Mouse (Mus musculus) kidney, adult 18-20 months (tissue): ENCODE measurements around the gene Frem1.

Experiments used
- DNase-seq: peaks from one replicate; pipeline ENCODE4 v3.0.0; 2021

Gene Frem1

DNA sequence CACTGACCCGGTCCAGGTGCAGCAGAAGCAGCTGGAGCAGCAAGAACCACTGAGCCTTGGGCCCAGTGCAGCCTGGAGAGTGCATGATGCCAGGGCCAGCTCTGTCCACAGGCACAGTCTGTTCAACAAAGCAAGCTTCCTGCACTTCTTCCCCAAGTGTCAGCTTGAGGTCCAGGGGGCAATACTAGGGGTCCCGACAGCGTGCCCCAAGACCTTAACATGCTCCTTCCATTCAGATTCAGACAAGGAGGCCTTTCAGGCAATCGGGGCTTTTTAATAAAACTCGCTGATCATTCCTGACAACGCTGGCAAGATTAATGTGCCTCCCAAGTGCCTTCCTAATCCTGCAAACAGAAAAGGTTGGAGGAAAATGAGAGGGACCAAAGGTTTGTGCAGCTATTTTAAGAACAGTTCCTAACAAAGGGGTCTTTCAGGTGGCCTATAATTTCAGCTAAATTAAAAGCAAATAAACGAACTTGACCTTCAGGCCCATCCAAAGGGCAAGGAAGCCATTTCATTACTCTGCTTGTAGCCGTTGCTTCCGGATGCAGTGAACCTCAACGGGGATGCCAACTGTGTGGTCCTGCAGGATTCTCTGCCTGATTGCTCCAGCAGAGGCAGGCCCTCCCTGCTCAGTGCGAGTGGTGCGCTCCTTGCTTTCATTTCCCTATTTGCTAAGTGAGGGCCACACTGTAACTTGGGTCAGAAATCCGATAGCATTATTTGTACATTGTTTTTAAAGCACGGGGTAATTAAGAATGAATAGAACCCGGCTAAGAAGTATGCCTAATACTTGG, 31.2 kb downstream of the Frem1 start:
- DNase-seq = no peak

DNA sequence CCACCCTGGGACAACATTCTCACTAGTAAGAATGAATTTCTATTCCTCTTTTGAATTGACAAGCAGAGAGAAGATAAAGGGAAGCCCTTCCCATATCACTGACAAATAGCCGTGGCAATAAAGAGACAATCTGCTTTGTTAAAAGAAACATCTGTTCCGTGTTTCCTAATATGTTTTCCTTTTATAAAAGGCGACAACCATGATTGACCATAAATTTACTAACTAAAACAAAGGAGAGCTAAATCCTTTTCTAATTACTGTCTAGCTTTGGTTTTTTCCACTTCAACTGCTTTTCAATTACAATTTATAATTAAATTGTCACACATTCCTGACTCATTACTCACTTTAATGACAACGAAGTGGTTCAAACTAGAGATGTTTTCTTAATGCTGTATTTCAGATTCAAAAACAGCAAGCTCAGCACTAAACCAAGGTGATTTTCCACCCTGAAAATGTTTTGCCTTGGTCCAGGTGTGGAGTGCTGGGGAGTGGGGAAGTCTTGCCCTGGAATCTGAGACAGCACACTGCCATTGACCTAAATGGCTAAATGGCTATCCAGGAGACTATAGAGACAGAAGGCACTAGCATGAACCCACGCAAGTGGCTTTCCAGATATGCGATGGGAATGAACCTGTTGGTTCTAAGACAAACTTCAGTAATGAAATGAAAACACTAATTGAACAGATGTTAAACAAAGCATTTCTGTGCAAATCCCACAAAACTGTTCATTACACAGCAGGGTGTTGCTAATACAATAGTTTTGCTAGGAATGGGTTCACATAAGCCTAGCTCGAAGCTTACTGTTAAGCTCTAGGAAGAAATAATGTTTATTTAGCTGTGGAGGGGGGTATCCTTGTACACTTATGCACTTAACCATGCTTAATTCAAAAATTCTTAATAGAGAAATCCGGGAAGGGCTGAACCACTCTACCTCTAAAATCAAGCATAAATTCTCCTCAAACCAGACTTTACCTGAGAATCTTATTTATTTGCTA, 33.7 kb downstream of the Frem1 start:
- no peak for DNase-seq

- DNase-seq = no peak
Measured at GRCm38 (mm10) chr4:83014538-83014937, 37.6 kb downstream of the Frem1 start.

DNA sequence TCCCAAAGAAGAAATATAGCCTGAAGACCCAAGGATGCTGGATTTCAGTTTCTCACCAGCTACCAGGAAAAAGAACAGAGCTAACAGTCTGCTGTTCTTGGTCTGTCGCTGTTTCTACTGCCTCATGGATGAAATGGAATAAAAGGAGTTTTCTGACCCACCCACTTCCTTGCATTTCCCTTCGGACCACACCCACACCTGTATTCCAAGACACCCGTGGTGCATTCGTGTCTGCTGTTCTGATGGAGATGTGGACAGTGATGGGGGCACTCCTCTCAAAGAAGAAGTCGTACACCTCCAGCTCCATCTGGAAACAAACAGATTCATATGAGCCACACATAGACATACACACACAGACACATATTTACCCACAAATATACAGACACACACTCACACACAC, 48.1 kb downstream of the Frem1 start:
- no peak for DNase-seq

- no peak for DNase-seq
Measured at GRCm38 (mm10) chr4:82992042-82992441, 60.1 kb downstream of the Frem1 start.

- no peak for DNase-seq
Measured at GRCm38 (mm10) chr4:82990973-82991695, 61.0 kb downstream of the Frem1 start.

DNA sequence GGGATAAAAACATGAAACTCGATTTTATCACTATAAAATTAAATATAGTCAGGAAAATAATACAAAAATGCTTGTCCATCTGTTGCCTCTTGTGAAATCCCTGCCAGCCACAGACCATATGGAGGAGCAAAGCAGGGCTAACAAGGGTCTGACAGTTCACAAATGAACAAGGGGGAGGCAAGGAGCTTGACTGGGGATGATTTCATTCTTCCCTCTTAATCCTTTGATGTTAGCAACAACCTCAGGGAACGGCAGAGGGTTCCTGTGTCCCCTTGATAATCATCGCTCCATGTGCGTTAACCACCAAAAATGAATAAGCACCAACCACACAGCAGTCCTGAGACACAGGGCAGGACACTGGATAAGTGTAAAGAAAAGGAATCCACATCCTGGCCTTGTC, 79.8 kb downstream of the Frem1 start:
- DNase-seq = no peak

GRCm38 (mm10) chr4:82970901-82971648, 81.1 kb downstream of the Frem1 start:
- DNase-seq = no peak

- no peak for DNase-seq
Measured at GRCm38 (mm10) chr4:82961024-82961423, 91.1 kb downstream of the Frem1 start.

DNA sequence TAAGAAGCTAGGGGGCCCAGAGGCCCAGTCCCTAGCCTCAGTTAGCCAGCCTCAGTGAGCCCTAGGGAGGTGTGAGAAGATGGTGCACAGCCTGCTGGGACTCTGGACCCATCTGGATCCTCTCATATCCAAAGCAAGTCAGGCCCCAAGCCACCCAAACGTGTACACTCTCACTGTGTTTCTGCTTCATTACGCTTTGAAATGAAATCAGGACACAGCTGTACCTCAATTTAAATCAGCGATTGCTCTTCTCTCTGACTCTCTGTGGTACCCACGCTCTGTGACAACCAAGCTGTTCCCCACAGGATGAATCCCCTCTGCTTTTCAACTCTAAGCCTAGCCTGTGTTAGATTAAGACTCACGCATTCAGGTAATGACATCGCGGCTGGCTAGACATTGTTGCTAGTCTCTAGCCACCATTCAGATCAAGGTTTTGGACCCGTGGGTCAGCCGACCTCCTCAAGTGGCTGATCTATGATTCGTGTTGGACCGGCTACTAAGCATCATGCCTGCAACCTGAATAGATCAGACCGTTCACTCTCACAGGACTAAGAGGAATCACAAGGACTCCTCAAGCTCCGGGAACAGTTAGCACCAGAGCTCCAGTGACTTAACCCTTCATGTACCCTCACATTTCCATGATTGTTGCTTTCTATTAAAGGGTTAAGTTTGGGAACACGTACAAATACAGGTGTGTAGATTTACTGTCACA, 94.2 kb downstream of the Frem1 start:
- no peak for DNase-seq

DNA sequence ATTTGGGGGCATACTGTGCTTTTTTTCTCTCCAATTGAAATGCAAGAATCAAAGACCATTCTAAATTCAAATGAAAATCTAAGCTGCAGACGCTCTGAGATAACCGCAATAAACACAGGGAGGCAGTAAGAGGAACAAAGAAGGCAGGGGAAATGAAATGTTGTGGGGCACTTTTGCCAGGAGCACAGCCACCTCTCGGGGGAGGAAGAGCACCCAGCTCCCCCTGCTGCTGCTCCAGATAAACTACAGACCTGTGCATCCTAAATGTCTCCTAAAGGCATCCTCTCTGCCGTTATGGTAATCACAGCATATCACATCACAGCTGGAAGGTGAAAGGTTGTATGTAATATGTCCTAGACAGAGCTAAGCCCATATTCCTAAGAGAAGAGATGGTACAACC, 98.1 kb downstream of the Frem1 start:
- no peak for DNase-seq

DNA sequence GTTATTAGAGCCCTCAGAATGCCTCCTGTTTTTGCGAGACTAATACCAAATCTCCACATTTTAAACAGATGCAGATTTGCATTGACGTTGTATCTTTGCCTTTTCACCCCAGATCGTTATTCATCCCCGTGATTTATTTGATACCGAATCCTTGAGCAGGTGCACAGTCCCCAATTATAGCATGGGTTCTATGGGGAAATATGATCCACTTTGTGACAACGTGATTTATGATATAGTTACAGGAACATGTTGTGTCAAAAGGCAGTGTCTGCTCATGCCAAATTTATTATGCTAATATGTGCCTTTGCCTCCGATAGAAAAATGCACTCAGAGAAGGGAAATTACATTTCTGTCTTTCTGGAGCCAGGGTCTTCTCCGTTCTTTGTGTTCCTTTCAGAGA, 102.6 kb downstream of the Frem1 start:
- DNase-seq = no peak

DNA sequence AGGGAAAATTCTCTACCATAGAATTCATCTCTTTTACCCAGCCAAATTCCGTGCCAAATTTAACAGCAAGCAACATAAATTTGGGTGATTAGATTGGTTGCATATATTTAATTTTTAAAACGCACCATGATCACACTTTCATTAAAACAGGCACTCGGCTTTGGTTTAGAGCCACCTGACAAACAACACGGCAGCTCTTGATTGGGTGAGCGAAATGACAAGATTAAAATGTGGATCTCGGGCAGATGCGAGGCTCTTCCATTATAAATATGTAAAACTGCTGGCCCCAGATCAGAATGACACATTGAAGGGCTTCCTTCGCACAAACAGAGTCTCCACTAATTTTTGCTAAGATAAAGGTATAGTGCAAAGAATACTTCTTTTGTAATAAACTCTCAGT, 105.4 kb downstream of the Frem1 start:
- no peak for DNase-seq

DNA sequence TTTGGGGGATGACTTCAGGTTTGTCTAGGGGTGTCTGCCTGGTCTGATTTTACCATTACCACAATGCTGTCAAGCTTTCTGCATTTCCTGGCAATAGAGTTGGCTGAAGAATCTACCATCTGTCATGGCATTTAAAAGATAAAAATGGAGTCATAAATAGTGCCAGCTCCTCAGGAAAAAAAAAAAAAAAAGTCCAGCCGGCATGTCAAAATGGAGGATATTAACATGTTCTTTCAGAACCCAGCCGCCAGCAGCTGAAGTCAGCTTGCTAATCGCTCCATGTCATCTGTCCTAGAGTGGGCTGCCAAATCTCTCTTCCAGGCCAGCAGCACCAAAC, 105.9 kb downstream of the Frem1 start:
- no peak for DNase-seq

- no peak for DNase-seq
Measured at GRCm38 (mm10) chr4:82945572-82946275, 106.4 kb downstream of the Frem1 start.

GRCm38 (mm10) chr4:82940680-82941079, 111.5 kb downstream of the Frem1 start:
- no peak for DNase-seq

- DNase-seq = no peak
Measured at GRCm38 (mm10) chr4:82940248-82940647, 111.9 kb downstream of the Frem1 start.

DNA sequence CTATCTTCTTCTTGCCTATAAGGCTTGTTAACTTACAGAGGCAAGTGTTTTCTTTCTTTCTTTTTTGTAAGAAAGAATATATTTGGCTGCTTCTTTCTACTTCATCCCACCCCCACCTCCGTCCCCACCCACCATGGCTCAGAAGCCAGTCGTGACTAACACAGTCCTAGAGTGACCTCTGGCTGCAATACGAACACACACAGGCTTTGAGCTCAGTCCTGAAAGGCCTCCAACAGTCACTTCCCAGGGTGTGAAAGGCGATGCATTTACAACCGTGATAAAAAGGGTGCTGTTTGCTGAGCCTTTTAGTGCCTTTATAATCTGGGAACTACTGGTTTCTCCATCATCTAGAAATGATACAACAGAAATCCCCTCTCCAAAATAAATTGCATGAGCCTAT, 117.8 kb downstream of the Frem1 start:
- DNase-seq = peak; percentile 7

DNA sequence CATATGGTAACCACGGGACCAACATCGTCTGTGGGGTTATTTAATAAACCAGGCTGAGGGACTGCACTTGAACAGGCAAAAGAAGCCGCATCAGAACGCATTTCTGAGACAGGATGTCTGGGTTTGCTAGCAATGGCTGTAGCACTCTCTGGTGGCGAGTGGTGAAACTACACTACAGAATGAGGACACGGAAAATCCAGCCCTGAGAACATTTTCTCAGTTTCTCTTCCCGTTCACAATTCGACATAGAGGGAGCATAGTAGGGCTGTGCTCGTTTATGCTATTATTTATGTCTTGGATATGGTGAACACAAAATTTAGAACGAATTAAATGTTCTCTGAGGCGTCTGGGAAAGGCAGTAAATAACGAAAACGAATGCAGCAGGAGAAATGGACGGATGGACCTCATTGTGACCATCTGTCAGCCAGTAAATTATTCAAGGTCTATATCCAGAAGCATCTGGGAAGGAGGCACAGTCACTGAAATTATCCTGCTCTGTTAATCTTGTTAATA, 118.4 kb downstream of the Frem1 start:
- DNase-seq = peak; percentile 75

DNA sequence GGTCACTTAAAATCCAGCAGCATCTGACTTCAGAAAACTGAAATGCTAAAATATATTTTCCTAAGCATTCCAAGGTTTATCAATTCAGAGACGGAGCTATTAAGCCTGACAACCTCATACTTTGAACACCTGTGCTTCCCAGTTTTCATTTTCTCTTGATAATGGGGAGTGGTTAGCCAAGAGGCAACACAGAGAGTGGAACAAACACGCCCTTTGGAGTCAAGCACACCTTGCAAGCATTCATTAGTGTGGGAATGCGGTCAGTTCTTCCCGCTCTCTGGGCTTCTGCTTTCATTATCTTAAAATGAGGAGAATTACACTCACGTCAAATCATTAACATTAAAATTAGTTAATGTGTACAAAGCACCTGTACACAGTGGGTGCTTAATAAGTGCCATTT, 122.1 kb downstream of the Frem1 start:
- DNase-seq = no peak

GRCm38 (mm10) chr4:82921962-82922361, 130.2 kb downstream of the Frem1 start:
- DNase-seq = no peak
